Mouse (Mus musculus) lung, postnatal 14 days (tissue): Measurements from ENCODE around the gene Dip2a.

Experiments
- DNase-seq: peaks from one replicate; pipeline ENCODE4 v3.0.0; 2021

The Dip2a gene

DNA sequence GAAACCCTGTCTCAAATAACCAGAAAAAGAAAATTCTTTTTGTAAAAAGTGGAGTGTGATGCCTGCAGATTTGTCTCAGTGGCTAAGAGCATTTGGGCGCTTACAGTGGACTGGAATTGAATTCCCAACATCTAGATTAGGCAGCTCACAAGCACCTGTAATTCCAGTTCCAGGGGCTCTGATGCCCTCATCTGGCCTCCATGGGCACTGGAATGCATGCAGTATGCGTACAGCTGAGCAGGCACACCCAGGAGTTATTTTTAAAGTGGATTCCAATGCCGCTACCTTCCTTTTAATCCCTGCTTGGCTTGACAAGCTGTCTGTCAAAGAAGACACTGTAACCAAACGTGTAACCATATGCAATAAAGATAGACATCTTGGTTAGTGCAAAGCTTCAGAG, 105.7 kb downstream of the Dip2a start:
- no peak for DNase-seq

DNA sequence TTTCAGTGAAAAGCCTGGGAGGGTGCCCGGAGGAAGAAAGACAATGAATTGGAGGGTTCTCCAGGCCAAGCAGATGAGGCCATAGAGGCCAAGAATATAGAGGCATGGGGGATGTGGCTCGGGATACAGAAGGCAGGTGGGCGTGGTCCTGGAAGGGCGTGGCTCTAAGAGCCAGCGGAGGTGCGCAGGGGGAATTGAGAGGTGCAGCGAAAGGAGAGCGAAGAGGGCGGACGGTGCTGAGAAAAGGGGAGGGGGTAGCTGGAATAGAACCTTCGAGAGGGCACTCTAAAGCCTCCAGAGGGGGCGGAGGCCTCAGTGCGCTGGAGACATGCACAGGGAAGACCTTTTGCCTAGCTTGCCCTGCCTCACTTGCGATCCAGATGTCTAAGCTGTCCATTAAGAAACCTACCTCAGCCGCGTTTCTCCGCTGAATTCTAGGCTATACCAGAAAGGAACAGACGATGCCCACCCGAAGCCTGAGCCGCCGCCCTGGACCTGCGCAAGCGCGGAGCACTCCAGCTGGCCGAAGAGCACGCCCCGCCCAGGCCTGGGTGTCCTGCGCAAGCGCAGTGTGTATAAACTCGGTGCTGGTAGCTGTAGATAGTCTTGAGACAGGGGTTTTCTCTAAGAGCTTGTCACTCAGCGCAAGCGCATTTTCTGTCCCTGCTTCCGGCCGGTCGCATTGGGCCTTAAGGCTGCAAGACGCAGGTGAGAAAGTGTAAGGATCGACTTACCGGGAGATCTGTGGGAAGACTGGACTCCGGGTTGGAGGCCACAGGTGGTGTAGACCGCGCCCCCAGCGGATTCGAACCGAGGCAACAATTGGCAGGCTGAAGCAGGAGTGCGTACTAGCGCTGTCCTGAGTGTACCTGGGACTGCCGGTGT, 107.5 kb downstream of the Dip2a start, which contains the start of gene Prmt2:
Gene Prmt2, minus strand, starts transcription at position 525 of the 885 bp plus-strand sequence.
- DNase-seq = peak; percentile 93

DNA sequence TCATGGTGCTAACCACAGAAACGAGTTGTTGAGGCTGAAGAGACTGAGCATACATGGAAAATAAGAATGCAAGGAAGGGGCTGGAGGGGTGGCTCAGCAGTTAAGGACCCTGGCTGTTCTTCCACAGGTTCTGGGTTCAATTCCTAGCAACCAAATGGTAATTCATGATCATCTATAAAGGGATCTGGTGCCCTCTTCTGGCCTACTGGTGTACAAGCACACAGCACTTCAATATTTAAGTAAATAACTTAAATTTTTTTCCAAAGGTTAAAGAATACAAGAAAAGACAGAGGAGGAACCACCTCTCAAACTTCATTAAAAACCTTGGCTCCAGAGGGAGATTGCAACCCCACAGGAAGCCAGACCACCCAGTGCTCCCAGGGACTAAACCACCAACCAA, 115.5 kb downstream of the Dip2a start:
- DNase-seq = no peak

DNA sequence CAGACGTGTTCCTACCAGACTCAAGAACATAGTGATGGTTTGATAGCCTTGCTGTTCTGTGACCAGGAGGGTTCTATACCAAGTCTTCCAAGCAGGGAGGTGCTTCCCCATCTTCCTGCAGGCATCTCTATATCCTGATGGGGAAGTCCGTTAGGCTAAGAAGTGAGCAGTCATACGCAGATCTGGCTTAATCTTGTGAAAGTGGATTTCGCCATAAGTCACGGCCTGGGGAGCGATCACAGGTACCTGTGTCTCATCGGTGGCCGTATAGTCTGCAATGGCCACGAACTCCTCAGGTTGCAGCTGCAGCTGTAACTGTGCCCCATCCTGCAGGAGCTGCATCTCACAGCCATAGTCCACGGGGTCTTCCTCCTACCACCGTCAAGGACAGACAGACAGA, 119.1 kb downstream of the Dip2a start:
- DNase-seq = no peak

DNA sequence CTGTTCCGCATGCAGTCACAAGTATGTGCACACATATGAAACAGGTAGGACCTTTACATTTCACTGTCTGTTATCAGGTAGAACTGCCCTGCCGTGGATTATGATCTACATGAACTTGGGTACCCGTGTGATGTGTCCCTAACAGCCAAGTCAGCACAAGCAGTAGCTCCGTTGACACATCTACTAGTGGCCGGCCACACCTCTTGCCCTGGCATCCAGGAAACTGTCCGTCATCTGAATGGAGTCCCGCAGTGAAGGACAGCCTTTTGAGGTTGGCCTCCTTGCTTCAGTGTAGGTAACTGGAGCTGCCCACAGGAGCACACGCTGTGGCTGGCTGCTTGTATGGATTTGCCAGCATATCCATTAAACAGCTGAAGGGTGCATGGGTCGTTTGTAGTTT, 126.9 kb downstream of the Dip2a start:
- DNase-seq = no peak

DNA sequence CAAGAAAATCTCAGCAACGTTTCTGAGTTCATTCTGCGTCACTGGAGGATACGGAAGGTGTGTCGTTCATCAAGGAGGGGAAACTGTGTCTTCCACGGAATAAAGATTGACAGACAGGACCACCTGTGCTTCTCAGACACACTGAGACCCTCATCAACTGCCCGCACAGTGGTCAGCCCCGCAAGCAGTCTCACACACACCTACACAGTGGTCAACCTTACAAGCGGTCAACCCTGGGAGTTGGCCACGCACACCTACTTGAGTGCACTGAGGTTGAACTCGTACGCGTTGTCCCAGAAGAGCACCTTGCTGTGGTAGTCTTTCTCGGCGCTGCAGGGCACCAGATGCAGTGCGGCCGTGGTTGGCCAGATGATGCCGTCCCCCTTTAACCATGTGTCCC, 128.0 kb downstream of the Dip2a start:
- no peak for DNase-seq

DNA sequence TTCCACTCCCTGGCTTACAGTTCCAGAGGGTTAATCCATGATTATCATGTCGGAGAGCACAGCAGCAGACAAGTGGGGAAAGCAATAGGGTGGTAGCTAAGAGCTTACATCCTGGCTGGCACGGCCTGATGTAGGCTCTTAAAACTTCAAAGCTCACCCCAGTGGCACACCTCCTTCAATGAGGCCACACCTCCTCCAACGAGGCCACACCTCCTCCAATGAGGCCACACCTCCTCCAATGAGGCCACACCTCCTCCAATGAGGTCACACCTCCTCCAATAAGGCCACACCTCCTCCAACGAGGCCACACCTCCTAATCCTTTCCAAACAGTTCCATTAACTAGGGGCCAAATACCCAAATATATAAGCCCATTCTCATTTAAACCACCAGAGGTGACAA, 130.9 kb downstream of the Dip2a start:
- no peak for DNase-seq

DNA sequence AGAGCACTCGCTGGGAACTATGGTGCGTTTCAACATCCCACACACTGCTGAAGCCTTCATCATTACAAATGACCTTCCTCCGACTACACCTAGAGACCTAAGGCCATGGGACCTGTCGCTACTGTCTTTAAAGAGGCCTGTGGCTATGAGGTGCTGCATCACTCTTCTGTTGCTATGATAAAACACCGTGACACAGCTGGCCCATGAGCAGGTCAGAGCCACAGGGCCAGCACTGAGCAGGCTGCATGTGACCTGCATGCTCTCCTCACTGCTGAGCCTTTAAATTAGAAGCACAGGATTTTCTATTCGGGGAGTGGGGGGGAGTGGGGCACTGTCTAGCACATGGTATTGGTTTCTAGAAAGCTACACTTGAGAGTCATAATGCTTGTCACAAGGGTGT, 133.0 kb downstream of the Dip2a start:
- DNase-seq = no peak

DNA sequence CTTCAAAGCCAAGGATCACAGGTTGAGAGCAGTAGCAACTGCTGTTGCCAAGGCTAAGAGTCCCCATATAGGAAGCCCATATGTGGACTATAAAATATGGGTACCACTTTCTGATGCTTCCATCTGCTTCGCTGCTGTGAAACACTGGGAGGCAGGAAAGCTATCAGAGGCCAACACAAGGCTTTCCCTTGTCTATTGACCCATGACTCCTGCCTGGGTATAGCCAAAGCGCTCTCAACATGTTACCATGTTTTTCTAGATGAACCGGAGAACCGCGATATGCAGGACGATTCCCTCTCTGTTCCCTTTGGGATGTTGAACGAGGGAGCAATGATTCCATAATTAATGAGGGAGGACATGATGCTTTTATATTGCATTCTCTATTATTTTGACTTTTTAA, 134.3 kb downstream of the Dip2a start:
- DNase-seq = no peak
